Mouse (Mus musculus): ENCODE measurements around the gene Cdkal1.

The Cdkal1 gene

DNA sequence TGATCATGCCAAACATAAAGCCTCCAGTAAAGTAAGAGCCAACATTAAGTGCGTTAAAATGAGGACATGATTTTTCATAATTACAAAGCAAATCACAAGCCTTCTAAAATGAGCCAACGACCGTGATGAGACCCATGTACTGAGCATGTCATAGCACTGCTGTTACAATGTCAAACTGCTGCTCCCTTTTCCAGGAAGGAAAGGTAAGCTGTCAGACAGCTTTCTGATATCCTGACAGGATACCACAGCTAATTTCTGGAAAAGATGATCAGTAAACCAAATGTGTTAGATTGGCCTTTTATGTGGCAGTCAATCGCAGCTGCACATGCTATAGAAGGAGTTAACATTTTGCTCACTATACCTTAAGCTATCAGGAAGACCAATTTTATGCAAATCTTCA is 44.7 kb downstream of the Cdkal1 start:
- DNase-seq (ENCODE audit: extremely low spot score): no peak

DNA sequence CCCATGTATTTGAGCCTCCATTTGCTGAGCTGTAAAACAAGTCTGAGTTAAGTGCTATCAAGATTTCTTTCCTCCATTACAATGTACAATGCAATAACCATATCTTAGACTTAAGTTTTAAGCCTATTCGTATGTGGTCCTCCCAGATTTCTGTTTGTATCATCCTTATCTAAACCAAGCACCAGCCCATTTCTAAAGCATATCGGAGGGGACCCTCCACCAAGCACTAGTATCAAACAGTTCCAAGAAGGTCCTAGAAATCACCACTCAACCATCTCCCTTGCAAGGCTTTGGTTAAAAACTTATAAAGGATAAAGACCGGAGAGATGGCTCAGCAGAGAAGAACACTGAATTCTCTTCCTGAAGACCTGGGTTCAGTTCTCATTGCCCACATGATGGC is 47.1 kb downstream of the Cdkal1 start:
- DNase-seq (ENCODE audit: extremely low spot score): no peak

DNA sequence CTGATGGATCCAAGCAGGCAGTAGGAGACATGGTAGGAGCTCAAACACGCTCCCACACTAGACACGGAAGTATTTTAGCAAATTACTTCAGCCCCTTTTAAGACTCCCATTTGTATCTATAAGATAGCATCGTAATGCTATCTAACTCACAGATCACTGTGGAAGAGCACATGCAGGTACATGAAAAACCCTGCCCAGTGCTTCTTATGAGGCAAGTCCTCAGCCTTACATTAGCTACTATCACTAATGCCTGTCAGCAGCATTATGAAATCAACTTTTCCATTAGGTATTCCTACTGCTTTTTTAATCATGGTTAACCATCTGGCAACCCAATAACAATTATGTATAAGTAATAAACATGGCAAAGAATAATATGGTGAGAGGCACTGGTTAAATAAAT is 47.5 kb downstream of the Cdkal1 start:
- no peak for DNase-seq (ENCODE audit: extremely low spot score)

DNA sequence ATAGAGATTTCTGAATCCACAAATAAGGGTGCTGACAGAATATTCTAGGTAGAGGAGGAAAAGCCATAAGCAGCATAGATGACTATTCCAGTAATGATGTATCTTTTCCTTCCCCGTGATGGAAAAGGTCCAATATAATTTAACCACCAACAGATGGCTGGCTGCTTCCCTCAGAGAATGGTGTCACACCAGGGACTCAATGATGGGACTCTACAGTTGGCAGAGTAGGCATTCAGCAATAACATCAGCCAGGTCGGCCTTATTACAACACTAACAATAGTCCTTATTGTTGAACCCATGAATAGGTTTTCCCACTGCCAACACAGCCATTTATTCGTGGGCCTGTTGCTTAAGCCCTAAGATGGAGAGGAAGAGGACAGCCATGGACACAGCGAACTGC is 48.6 kb downstream of the Cdkal1 start:
- DNase-seq (ENCODE audit: extremely low spot score): no peak

- no peak for DNase-seq (ENCODE audit: extremely low spot score)
Measured at GRCm38 (mm10) chr13:29805296-29805695, 50.2 kb downstream of the Cdkal1 start.

DNA sequence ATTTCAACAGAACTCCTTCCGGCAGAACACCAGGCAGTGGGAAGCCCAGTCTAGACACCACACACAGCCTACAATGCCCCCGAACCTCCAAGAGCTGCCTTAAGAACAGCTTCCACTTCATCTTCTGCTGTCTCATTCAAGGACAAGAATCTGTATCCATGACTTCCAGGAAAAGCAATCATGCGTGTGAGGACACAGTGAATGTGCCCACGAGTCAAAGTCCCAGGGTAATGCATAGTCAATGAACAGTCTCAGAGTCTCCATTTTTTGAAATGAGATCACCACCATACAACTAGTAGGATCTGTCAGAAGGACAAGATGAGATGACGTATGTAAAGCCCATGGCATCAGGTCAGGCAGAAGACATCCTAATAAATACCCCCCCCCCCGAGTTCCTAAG is 51.4 kb downstream of the Cdkal1 start:
- DNase-seq (ENCODE audit: extremely low spot score): no peak

- no peak for DNase-seq (ENCODE audit: extremely low spot score)
Measured at GRCm38 (mm10) chr13:29802699-29803098, 52.8 kb downstream of the Cdkal1 start.

GRCm38 (mm10) chr13:29800078-29800477 is 55.4 kb downstream of the Cdkal1 start:
- DNase-seq (ENCODE audit: extremely low spot score): no peak

GRCm38 (mm10) chr13:29792112-29792511 is 63.4 kb downstream of the Cdkal1 start:
- no peak for DNase-seq (ENCODE audit: extremely low spot score)

GRCm38 (mm10) chr13:29791439-29791838 is 64.0 kb downstream of the Cdkal1 start:
- no peak for DNase-seq (ENCODE audit: extremely low spot score)

DNA sequence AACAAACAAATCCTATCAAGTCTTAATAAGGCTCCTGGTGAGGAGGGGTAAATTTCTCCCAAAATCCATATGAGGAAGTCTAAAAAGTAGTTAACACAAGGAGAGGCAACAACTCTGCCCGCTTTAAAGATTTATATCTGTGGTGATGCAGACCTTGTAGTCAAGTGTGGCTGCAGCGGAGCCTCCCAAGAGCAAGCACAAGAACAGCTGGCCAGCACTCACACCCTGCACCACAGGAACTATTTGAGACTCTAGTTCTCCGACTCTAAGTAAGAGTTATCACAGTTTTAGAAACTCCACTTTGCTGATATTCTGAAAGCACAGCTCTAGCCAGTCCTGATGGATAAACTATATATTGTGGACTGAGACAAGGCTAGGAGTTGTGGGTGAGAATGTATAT is 68.5 kb downstream of the Cdkal1 start:
- no peak for DNase-seq (ENCODE audit: extremely low spot score)

DNA sequence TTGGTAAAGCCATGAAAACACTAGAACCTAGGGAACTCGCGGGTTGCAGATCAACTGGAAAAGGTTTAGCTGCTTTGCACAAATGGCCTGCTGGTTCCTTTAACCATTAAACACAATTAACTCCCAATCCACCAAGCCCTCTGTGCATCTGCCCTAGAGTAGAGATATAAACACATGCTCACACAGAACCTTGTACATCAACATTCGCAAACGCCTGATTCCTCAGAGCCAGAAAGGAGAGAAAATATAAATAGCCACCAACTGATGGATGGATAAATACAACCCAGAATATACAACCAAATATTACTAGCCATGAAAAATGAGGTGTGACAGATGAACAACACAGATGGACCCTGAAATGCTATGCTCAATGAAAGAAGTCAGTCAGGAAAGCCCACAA is 70.6 kb downstream of the Cdkal1 start:
- DNase-seq (ENCODE audit: extremely low spot score): no peak

GRCm38 (mm10) chr13:29781332-29781731 is 74.1 kb downstream of the Cdkal1 start:
- no peak for DNase-seq (ENCODE audit: extremely low spot score)

DNA sequence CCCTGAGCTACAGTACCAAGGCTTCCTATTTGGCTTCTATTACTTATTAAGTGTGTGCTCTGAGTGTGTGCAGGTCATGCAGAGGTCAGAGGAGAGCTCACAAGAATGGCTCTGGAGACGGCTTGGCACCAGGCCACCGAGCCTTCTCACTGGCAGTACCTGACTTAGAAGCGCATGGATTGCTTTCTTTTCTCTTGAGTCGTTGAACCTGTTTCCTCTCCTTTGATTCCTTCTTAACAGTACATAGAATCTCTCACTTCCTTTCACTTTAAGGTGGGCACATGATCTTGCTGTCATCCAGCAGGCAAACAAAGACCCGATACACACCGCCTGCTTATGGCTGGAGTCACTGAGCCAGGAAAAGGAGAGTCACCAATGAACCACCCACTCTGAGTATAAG is 74.8 kb downstream of the Cdkal1 start:
- DNase-seq (ENCODE audit: extremely low spot score): no peak

DNA sequence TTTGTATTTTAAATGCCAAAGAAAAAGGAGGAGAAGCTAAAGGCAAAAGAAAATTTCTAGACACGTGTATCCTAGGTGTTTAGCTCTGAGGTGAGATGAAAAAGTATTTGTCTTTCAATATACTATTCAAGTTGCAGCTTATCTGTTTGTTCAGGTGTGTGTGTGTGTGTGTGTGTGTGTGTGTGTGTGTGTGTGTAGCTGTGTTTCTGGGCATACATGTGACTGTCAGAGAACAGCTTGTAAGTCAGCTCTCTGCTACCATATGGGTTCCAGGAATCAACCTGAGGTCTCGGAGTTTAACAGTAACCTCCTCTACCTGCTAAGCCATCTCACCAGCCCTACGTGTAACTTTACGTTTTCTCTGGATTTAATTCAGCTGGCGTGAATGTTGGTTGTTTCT is 76.0 kb downstream of the Cdkal1 start:
- DNase-seq (ENCODE audit: extremely low spot score): no peak

- no peak for DNase-seq (ENCODE audit: extremely low spot score)
Measured at GRCm38 (mm10) chr13:29779116-29779515, 76.4 kb downstream of the Cdkal1 start.

DNA sequence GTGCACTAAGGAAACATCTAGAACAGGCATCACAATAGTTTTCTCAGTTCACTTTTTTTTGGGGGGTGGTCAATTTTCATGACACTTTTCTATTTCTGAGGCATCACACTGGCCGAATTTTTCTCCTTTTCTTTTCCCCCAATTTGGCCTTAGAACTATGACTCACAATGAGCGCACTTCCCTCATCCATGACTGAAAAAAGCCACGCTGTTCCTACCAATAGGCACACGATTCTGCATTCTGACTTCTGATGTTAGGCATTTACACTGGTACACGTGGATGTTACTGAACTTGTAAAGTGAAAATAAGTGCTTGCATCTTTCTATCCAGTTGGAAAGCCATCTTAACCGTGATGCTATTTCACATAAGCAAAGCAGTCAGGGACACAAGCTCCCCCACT is 77.3 kb downstream of the Cdkal1 start:
- no peak for DNase-seq (ENCODE audit: extremely low spot score)

DNA sequence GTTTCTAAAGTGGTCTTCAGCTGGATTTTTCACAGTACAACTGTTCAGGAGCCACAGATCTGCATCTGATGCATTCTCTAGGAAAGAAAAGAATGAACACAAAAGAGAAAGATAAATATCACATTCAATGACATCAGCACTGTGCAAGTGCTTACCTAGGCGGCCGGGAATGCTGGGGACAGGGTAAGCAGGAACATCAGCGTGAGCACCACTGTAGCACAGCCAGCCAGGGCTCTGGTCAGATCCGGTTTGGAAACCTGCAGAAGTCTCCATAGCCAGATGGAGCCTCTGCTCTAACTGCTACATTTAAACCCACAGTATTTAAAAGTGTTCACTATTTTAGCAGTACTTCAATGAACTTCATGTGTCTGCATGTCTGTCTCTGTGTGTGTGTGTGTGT is 78.2 kb downstream of the Cdkal1 start:
- DNase-seq (ENCODE audit: extremely low spot score): no peak

- DNase-seq (ENCODE audit: extremely low spot score): peak; percentile 22
Measured at GRCm38 (mm10) chr13:29775603-29776230, 79.8 kb downstream of the Cdkal1 start.

- peak; percentile 35 for DNase-seq (ENCODE audit: extremely low spot score)
Measured at GRCm38 (mm10) chr13:29773563-29773962, 81.9 kb downstream of the Cdkal1 start.

DNA sequence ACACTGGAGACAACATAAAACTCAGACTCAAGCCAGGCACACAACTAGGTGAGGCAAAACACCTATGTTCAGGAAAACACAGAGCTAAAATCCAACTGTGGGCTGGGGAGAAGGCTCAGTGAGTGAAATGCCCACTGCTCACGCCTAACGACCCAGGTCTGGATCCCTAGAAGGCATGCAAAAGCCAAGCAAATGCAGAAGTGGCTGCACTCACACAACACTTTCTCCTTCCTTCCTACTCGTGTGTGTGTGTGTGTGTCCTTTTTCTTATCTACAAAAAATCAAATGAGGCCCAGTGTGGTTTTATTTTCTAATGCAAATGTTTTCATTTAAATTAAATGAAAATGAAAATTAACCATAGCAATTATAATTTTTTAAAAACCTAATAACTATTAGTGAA is 82.5 kb downstream of the Cdkal1 start:
- DNase-seq (ENCODE audit: extremely low spot score): no peak

GRCm38 (mm10) chr13:29769647-29770436 is 85.6 kb downstream of the Cdkal1 start:
- no peak for DNase-seq (ENCODE audit: extremely low spot score)

GRCm38 (mm10) chr13:29768104-29768503 is 87.4 kb downstream of the Cdkal1 start:
- DNase-seq (ENCODE audit: extremely low spot score): no peak

DNA sequence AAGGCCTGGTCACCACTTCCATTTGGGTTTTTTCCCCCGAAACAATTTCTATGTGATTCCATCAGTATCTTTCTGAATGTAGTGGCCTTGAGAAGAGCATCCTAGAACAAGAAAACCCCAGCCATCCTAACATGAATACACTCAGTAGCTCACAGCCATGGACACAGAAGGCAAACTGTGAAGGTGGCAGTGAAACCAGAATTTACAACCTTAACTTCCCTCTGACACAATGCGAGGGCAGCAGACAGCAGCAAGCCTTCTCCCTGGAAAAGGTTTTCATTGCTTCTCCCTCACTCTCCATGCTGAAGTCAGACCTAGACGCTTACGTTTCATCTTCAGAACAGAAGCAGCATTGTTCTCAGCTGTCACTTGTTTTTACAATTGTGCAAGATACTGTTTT is 87.9 kb downstream of the Cdkal1 start:
- no peak for DNase-seq (ENCODE audit: extremely low spot score)
